Mouse (Mus musculus) kidney, embryonic 15.5 days (tissue): ENCODE data around the gene Slc25a13. TPM values are rescaled to one million over a fixed set of nuclear protein-coding genes. Genes with fewer than 3 reads are reported as not detected.

Source experiments
- ATAC-seq: fragments of 200-750 bp; cut with Nextera tagmentation; replicated peaks from 2 replicates; pipeline ENCODE4 v1.8.0; 2017; ENCODE audit warnings: moderate TSS enrichment; ENCODE audit not compliant: low FRiP score
- H3K27ac ChIP-seq: fragments of 300-500 bp; sonication (generic); 2 replicates; pipeline ENCODE4 v1.5.1; 2015; ENCODE audit warnings: mild to moderate bottlenecking, inconsistent platforms
- H3K27me3 ChIP-seq: fragments of 300-500 bp; sonication (generic); 2 replicates; pipeline ENCODE4 v1.6.1; 2015; ENCODE audit warnings: inconsistent platforms
- H3K36me3 ChIP-seq: fragments of 300-500 bp; sonication (generic); 2 replicates; pipeline ENCODE4 v1.6.1; 2015; ENCODE audit warnings: inconsistent platforms
- H3K4me1 ChIP-seq: fragments of 300-500 bp; sonication (generic); 2 replicates; pipeline ENCODE4 v1.6.1; 2015; ENCODE audit warnings: inconsistent platforms
- H3K4me2 ChIP-seq: fragments of 300-500 bp; sonication (generic); 2 replicates; pipeline ENCODE4 v1.6.1; 2015; ENCODE audit warnings: moderate library complexity, mild to moderate bottlenecking, inconsistent platforms
- H3K4me3 ChIP-seq: fragments of 300-500 bp; sonication (generic); replicated peaks from 2 replicates; pipeline ENCODE4 v1.5.1; 2015; ENCODE audit warnings: mild to moderate bottlenecking, inconsistent platforms
- H3K9ac ChIP-seq: fragments of 300-500 bp; sonication (generic); 2 replicates; pipeline ENCODE4 v1.6.1; 2015; ENCODE audit warnings: mild to moderate bottlenecking, inconsistent platforms
- H3K9me3 ChIP-seq: fragments of 300-500 bp; sonication (generic); replicated peaks from 2 replicates; pipeline ENCODE4 v1.6.1; 2016; ENCODE audit warnings: inconsistent platforms
- WGBS: fragments of 180-500 bp; shearing (Covaris S2); methylation state at CpG from one replicate; pipeline ENCODE4 v1.1.7; 2015; ENCODE audit warnings: mixed read lengths; 5-methylcytosine and 5-hydroxymethylcytosine counted together
- polyA plus RNA-seq: library from polyadenylated mRNA; unstranded; fragments of >200 nt; fragmentation: Nextera tagmentation; extraction: Ambion mirVana; gene quantifications from 2 replicates; pipeline ENCODE4 v1.2.1, GENCODE M21; 2015

Slc25a13 gene
- polyA plus RNA-seq, 1 experiment from 2014 or later, result 43.6 TPM

DNA sequence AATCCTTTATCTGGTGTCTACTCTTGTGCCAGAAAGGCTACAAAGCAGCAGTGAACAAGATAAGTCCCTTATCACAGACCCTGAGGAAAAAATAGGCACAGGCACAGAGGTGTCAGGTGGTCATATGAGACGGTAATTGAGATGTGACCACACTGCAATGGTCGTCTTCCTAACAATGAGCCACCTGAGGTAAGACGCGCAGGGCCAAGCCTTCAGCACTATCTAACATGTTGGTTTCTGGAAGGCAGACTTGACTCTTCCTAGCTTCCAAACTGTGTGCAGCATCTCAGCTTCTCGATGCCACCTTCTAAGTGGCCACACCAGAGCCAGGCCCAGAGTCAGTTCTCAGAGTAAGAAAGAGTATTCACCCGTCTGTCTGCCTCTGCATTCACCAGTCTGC, 149.8 kb downstream of the Slc25a13 start:
- no peaks in the 10 kb centered on the region for H3K27me3 ChIP-seq
- no peaks in the 10 kb centered on the region for H3K9me3 ChIP-seq
- no peak overlapping the region for H3K9ac ChIP-seq
- 88% methylated on average over 6 of the region's 6 CpGs for WGBS
- H3K36me3 ChIP-seq, result 0 out of 2 replicates have a peak, but pooled peaks cover 4% of the 10 kb centered on the region
- no peak overlapping the region for H3K4me2 ChIP-seq
- H3K4me1 ChIP-seq, result no peaks in the 10 kb centered on the region
- ATAC-seq, result no peak
- H3K4me3 ChIP-seq, result no peak overlapping the region
- H3K27ac ChIP-seq, result no peak overlapping the region

DNA sequence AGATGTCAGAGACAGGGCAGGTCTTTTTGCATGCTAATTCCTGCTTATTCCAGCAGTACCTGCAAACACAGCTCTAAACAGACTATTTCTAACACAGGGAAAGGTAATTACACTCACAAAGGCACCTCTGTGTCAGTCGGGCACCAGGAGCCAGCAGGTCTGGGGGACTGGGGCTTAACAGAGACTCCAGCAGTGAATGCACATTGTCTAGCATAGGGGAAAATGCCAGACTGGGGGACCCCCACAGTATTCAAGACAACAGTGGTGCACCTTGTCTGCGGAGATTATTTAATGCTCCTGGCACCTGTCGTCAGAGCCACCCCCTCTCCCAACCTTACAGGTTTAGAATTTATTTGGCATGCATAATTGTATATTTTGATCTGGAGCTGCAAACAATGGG, 158.4 kb downstream of the Slc25a13 start:
- WGBS, result 59% methylated on average over 3 of the region's 3 CpGs
- ATAC-seq, result no peak
- H3K4me3 ChIP-seq, result no peak overlapping the region
- H3K9ac ChIP-seq, result no peak overlapping the region
- no peaks in the 10 kb centered on the region for H3K9me3 ChIP-seq
- no peaks in the 10 kb centered on the region for H3K27me3 ChIP-seq
- no peaks in the 10 kb centered on the region for H3K36me3 ChIP-seq
- no peak overlapping the region for H3K4me2 ChIP-seq
- no peak overlapping the region for H3K27ac ChIP-seq
- H3K4me1 ChIP-seq, result no peaks in the 10 kb centered on the region

DNA sequence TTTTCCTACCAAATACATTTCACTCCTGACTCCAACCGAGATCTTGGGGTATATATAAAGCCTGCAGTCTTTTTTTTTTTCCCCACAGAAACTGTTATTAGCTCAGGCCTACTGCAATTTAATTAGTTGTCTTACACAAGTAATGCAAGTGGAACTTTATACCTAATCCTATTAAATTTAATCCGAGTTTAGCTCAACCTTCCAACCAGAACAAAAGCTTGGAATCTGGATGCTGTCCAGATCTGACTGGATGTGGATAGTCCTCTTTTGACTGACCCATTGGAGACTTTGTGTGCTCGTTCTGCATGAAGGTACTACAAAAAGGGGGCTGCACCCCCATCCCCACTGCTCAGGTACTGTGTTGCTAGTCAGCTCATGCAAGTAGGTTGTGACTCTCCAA, 163.0 kb downstream of the Slc25a13 start:
- Histone ChIP-seq H3K36me3 (no peaks in the 10 kb centered on the region), H3K27me3 (no peaks in the 10 kb centered on the region), H3K4me2 (no peak overlapping the region), H3K4me3 (no peak overlapping the region), H3K4me1 (no peaks in the 10 kb centered on the region), H3K9ac (no peak overlapping the region), H3K9me3 (no peaks in the 10 kb centered on the region), H3K27ac (no peak overlapping the region)
- WGBS, result 64% methylated on average over 3 of the region's 3 CpGs
- ATAC-seq, result no peak

DNA sequence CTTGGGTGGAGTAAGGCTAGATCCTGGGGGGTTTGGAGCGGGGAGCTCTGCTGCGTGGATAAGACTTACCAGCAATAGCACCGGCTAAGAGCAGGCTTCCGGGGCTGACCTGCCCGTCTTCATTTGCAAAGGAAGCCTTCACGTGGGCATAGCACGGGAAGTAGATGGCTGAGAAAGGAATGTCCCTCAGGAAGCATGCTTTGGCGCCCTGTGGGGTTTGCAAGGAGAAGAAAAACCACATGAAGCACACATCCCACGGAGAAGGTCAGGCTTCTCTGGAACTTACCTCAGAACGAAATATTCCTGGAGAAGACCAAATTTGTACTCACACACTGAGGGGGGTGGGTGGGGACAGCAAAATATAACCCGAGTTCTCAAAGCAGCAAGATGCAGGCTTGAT, 164.3 kb downstream of the Slc25a13 start:
- Histone ChIP-seq H3K27me3 (no peaks in the 10 kb centered on the region), H3K4me2 (no peak overlapping the region), H3K4me1 (no peaks in the 10 kb centered on the region), H3K9me3 (no peaks in the 10 kb centered on the region), H3K4me3 (no peak overlapping the region), H3K27ac (no peak overlapping the region), H3K36me3 (no peaks in the 10 kb centered on the region), H3K9ac (no peak overlapping the region)
- ATAC-seq, result no peak
- WGBS, result 73% methylated on average over 11 of the region's 11 CpGs

DNA sequence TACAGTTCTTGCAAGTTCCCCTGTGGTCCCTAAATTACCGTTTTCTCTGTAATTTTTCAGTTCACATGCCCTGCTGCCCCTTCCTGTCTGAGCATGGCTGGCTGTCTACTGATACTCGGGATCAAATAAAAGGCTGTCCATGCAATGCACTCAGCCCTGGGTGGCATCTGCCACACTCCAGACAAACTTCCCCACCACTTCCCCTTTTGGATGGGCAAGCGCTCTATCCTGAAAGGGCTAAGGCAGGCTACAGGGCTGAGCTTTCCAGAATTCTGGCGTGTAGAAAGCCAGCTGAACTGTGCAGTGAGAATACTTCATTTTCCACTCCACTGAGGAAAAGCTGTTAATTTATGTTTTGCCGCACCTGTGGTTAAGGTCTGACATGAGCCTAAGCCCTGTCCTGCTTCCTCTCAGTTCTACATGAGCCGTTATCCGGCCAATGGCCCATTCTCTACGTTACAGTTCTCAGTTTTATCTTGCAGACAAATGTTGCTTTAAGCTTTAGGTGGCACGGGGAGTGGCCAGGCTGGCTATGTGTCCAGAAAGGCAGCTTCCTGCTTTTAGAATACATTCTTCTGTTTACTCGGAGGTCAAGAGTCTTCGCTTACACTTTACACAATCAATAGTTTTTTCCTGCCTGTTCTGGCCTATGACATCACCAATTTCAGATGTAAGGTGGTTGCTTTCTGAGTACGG, 170.1 kb downstream of the Slc25a13 start:
- WGBS, result 56% methylated on average over 12 of the region's 12 CpGs
- no peaks in the 10 kb centered on the region for H3K36me3 ChIP-seq
- H3K4me1 ChIP-seq, result no peaks in the 10 kb centered on the region
- no peak overlapping the region for H3K9ac ChIP-seq
- H3K27ac ChIP-seq, result no peak overlapping the region
- no peak for ATAC-seq
- no peaks in the 10 kb centered on the region for H3K27me3 ChIP-seq
- H3K4me2 ChIP-seq, result no peak overlapping the region
- no peaks in the 10 kb centered on the region for H3K9me3 ChIP-seq
- H3K4me3 ChIP-seq, result no peak overlapping the region

DNA sequence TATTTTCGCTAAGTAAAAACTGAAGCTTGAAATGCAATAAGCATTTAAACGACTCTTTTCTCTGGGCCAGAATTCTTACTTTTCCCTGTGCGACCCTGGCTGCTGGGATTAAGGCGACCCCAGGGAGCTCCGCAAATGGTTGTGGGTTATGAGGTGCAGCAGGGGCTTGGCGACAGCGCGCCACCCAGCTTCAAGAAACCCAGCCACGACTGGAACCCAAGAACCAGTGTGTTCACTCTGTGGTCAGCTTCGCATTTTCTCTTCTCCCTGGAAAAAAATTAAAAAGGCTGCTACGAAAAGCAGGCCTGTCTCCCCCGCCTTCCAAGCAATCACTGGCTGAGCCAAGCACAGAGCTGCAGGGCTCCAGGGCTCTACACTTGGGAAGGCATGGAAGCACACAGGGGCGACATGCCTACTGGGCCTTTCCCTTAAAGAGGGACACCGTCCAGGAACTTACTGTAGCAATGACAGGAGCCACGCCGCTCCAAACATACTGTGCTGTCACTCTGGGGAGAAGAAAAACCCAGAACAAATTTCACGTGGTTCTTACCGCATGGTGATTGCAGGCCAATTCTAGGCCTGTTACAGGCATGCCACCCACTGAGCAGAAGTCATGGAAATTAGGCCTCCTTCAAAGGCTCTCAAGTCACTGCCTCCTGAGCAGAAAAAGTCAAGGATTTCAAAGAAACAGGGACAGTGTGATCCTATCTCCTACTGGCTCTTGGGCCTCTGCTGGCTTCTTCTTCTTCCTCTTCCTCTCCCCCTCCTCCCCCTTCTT, 178.0 kb downstream of the Slc25a13 start:
- Histone ChIP-seq H3K27ac (no peak overlapping the region), H3K36me3 (no peaks in the 10 kb centered on the region), H3K4me3 (no peak overlapping the region), H3K4me2 (no peak overlapping the region), H3K27me3 (no peaks in the 10 kb centered on the region), H3K9me3 (no peaks in the 10 kb centered on the region), H3K4me1 (no peaks in the 10 kb centered on the region), H3K9ac (no peak overlapping the region)
- no peak for ATAC-seq
- 53% methylated on average over 18 of the region's 18 CpGs for WGBS

DNA sequence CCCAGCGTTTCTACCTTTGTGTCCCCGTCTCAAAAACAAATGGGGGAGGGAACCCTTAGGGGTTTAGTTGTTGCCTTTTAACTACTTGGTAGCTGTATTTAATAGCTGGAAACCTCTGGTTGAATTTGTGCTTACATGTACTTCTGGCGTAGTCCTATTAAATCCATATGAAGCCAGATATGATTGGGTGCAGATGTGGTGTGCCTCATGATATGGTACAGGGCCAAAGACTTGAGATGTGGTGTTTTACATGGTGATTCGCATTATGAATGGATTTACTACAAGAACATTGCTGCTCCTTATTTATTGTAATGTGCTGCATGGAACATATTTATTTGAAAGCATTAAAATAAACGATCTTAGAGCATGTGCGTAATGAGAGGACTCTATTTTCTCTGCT, 189.3 kb downstream of the Slc25a13 start:
- Histone ChIP-seq H3K36me3 (no peaks in the 10 kb centered on the region), H3K4me1 (no peaks in the 10 kb centered on the region), H3K9me3 (no peaks in the 10 kb centered on the region), H3K27ac (no peak overlapping the region), H3K27me3 (no peaks in the 10 kb centered on the region), H3K4me3 (no peak overlapping the region), H3K9ac (no peak overlapping the region), H3K4me2 (no peak overlapping the region)
- no peak for ATAC-seq
- 91% methylated on average over 6 of the region's 6 CpGs for WGBS

DNA sequence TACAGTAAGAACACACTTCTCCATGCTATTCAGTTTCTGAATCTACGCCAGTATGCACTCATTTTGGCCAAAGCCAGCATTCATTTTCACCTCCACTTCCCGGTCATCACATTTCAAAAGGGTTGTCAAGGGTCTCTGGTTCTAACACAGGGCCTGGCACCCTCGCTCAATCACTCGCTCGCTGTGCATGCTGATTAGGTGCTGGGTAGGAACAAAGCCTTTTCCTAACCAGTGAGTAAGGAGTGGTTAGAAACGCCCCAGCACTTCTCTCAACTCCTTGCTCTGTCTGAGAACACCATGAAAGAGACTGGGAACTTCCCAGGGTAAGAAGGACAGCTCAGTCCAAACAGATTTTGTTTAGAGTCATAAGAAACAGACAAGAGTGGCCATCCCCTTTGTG, 193.0 kb downstream of the Slc25a13 start:
- Histone ChIP-seq H3K27me3 (no peaks in the 10 kb centered on the region), H3K27ac (no peak overlapping the region), H3K9me3 (no peaks in the 10 kb centered on the region), H3K4me1 (no peaks in the 10 kb centered on the region), H3K4me3 (no peak overlapping the region), H3K36me3 (no peaks in the 10 kb centered on the region), H3K9ac (no peak overlapping the region), H3K4me2 (no peak overlapping the region)
- ATAC-seq, result no peak
- WGBS, result 43% methylated on average over 6 of the region's 6 CpGs

DNA sequence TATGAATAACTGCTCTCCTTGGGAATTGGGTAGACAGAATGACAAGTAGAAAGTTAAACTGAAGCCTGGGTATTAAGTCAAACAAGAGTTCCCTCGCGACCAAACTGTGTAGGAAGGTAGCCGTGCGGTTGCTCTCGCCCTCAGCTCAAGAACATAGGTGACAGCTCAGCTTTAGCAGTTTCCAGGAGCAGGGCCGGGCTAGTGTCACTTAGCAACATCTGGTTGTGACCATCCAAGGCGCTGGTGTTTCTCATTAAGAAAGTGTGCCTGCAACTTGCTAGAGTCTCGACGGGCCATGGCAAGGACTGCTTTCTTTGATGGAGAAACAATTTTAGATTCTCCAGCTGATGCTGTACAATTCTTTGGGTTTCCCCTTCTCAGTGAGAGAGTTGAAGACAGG, 200.0 kb downstream of the Slc25a13 start:
- 40% methylated on average over 9 of the region's 9 CpGs for WGBS
- Histone ChIP-seq H3K27ac (no peak overlapping the region), H3K27me3 (no peaks in the 10 kb centered on the region), H3K9me3 (no peaks in the 10 kb centered on the region), H3K4me1 (no peaks in the 10 kb centered on the region), H3K36me3 (no peaks in the 10 kb centered on the region), H3K9ac (no peak overlapping the region), H3K4me2 (no peak overlapping the region), H3K4me3 (no peak overlapping the region)
- ATAC-seq, result no peak

DNA sequence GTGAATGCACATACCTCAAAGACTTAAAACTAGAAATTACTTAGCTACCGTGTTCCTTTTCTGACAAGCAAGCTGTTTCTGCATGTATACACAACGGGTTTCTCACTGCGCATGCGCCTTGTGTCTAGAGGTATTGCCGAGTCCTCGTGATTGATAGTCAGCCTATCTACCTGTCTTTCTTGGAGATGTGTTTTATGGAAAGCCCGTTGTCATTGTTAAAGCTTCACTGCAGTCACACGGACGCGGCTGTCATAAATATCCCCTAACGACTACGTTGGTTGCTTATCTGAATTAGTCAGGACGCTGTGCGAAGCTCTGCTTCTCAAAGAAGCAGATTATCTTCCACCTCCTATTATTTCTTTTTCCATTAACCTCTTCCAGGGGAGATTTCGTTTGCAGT, 201.4 kb downstream of the Slc25a13 start:
- WGBS, result 44% methylated on average over 15 of the region's 15 CpGs
- Histone ChIP-seq H3K27me3 (no peaks in the 10 kb centered on the region), H3K4me3 (no peak overlapping the region), H3K9ac (no peak overlapping the region), H3K27ac (no peak overlapping the region), H3K36me3 (no peaks in the 10 kb centered on the region), H3K4me1 (no peaks in the 10 kb centered on the region), H3K4me2 (0 out of 2 replicates have a peak overlapping the region, but pooled peaks have one; percentile 12), H3K9me3 (no peaks in the 10 kb centered on the region)
- no peak for ATAC-seq

DNA sequence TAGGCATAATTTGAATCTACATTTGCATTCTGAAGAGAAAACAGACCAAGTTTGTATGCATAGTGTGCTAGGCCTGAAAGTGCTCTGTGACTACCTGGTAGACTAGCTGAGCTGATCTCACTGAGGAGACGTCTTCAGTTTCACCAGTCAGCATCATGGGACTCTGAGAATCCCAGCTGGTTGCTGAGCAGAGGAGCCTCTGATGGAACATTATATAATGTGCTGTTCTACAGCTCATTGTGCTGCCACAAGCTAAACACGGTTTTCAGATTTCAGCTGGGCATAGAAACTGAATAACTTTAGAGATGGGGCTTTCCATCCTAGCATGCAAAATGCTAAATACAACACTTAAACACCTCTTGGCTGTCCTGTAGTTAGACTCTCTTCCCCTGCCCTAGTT, 205.6 kb downstream of the Slc25a13 start:
- WGBS, result 82% methylated on average over 2 of the region's 2 CpGs
- Histone ChIP-seq H3K4me1 (no peaks in the 10 kb centered on the region; the same call in 1 of the 2 replicates), H3K36me3 (no peaks in the 10 kb centered on the region), H3K4me2 (no peak overlapping the region), H3K9me3 (no peaks in the 10 kb centered on the region), H3K9ac (no peak overlapping the region), H3K27me3 (0 out of 2 replicates have a peak, but pooled peaks cover 2% of the 10 kb centered on the region), H3K27ac (no peak overlapping the region), H3K4me3 (no peak overlapping the region)
- ATAC-seq, result no peak

DNA sequence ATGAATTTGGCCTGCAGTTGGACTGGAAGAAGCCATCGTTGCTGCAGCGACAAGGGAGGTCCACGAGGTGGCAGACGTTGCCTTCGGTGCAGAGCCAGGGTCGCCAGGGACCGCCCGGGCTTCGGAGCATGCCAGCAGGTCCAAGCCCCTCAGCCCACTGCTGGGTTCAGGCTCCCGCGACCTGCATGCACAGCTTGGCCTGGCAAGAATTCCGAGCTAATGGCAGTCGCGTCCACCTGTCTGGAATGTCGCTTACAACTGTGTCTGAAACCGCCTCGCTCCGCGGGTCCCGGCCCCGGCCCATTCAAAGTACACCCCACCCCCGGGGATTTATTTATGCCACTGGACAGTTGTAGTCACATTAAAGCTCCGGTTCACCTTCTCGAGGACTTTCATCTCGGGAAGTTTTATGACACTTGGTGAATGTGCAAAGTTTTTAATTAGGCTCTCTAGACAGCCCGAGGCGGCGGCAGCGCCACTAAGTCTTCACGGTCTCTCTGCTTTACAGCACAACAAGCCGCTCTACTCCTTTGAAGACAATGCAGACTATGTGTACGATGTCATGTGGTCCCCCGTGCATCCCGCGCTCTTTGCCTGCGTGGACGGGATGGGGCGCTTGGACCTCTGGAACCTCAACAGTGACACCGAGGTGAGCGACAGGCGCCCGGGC, 211.1 kb downstream of the Slc25a13 start:
- peak overlapping the region; percentile 94 for H3K4me2 ChIP-seq
- no peaks in the 10 kb centered on the region for H3K9me3 ChIP-seq
- H3K27me3 ChIP-seq, result 0 out of 2 replicates have a peak, but pooled peaks cover 4% of the 10 kb centered on the region
- 2% methylated on average over 42 of the region's 42 CpGs for WGBS
- H3K4me1 ChIP-seq, result peaks cover 3% of the 10 kb centered on the region; the same call in 1 of the 2 replicates
- H3K9ac ChIP-seq, result peak overlapping the region; percentile 33
- H3K27ac ChIP-seq, result no peak overlapping the region
- H3K36me3 ChIP-seq, result no peaks in the 10 kb centered on the region
- peak overlapping the region; percentile 56 for H3K4me3 ChIP-seq
- ATAC-seq, result peak; percentile 98
